Mouse (Mus musculus) frontal cortex, postnatal 36 days (tissue): ENCODE measurements around the gene Clcn1.

Source experiments
- DNase-seq, 2 experiments: peaks; one replicate each; pipeline ENCODE4 v3.0.0; 2022; ENCODE audit warnings: low spot score in 2 of 2

The Clcn1 gene

GRCm38 (mm10) chr6:42350021-42350967 is 63.8 kb downstream of the Clcn1 start:
- peak; percentile 80 to 81 for DNase-seq

- no peak for DNase-seq
Observed at GRCm38 (mm10) chr6:42350968-42351775, 64.7 kb downstream of the Clcn1 start.

- DNase-seq: no peak
Observed at GRCm38 (mm10) chr6:42351776-42352485, 65.4 kb downstream of the Clcn1 start.

GRCm38 (mm10) chr6:42352486-42352846 is 66.0 kb downstream of the Clcn1 start:
- DNase-seq: no peak

- DNase-seq: no peak
Observed at GRCm38 (mm10) chr6:42353180-42353579, 66.7 kb downstream of the Clcn1 start.

GRCm38 (mm10) chr6:42354076-42355019 is 67.9 kb downstream of the Clcn1 start:
- no peak for DNase-seq

- no peak for DNase-seq
Observed at GRCm38 (mm10) chr6:42355366-42355765, 68.9 kb downstream of the Clcn1 start.

- DNase-seq: no peak
Observed at GRCm38 (mm10) chr6:42355794-42356600, 69.5 kb downstream of the Clcn1 start.

GRCm38 (mm10) chr6:42356913-42357312 is 70.4 kb downstream of the Clcn1 start:
- no peak for DNase-seq

GRCm38 (mm10) chr6:42357901-42358300 is 71.4 kb downstream of the Clcn1 start:
- DNase-seq: no peak

- no peak for DNase-seq
Observed at GRCm38 (mm10) chr6:42358901-42359300, 72.4 kb downstream of the Clcn1 start.

GRCm38 (mm10) chr6:42359364-42360147 is 73.1 kb downstream of the Clcn1 start:
- DNase-seq: no peak

GRCm38 (mm10) chr6:42360231-42360840 is 73.9 kb downstream of the Clcn1 start:
- no peak for DNase-seq

- DNase-seq: no peak
Observed at GRCm38 (mm10) chr6:42361041-42361895, 74.8 kb downstream of the Clcn1 start.

GRCm38 (mm10) chr6:42362074-42362473 is 75.6 kb downstream of the Clcn1 start:
- DNase-seq: no peak

GRCm38 (mm10) chr6:42362497-42362896 is 76.0 kb downstream of the Clcn1 start:
- DNase-seq: no peak

- no peak for DNase-seq
Observed at GRCm38 (mm10) chr6:42362974-42363373, 76.5 kb downstream of the Clcn1 start.

GRCm38 (mm10) chr6:42364066-42364465 is 77.6 kb downstream of the Clcn1 start:
- no peak for DNase-seq
